Mouse (Mus musculus) small intestine, adult 2 months (tissue): ENCODE data around the gene B3galnt1.

Experiments used
- CTCF ChIP-seq: fragments of 200-500 bp; IDR thresholded peaks from 2 replicates; pipeline ENCODE4 v1.5.1; 2012; ENCODE audit warnings: low read depth, mild to moderate bottlenecking, control low read depth, inconsistent platforms, low read length, moderate library complexity, mixed read lengths; ENCODE audit not compliant: insufficient replicate concordance, insufficient read length; ENCODE audit errors: extremely low read depth
- POLR2A ChIP-seq: fragments of 200-500 bp; IDR thresholded peaks from 2 replicates; pipeline ENCODE4 v1.6.1; 2012; ENCODE audit warnings: low read depth, mild to moderate bottlenecking, control low read depth, inconsistent platforms, low read length, moderate library complexity

- no peak for TF ChIP-seq CTCF
- TF ChIP-seq POLR2A, result no peak
Measured at GRCm38 (mm10) chr3:69634521-69634920, 35.8 kb upstream of the B3galnt1 start.
